Mouse (Mus musculus): Measurements from ENCODE around the gene Tex2. TPM values are rescaled to one million over a fixed set of nuclear protein-coding genes. Genes with fewer than 3 reads are reported as not detected.
"Not testable (repeated sequence)": the region's sequence is repeated elsewhere in the genome, so short reads cannot be mapped to it uniquely, and the experiment has no call there.

Tex2 gene
- polyA plus RNA-seq, 1 experiment from 2014 or later: 13.1 TPM

GRCm38 (mm10) chr11:106502631-106503424, 110.4 kb downstream of the Tex2 start:
- no peak for ATAC-seq (ENCODE audit: extremely low read depth, insufficient number of reproducible peaks, low FRiP score, low TSS enrichment)
- H3K9me3 ChIP-seq: no peaks in the 10 kb centered on the region
- H3K4me3 ChIP-seq: no peak overlapping the region
- H3K27ac ChIP-seq (replicated peaks): peak overlapping the region; percentile 56
- peaks cover 19% of the 10 kb centered on the region for H3K4me1 ChIP-seq
- no peaks in the 10 kb centered on the region for H3K27me3 ChIP-seq (replicated peaks)
- peaks cover 28% of the 10 kb centered on the region for H3K36me3 ChIP-seq
- WGBS: 64% methylated on average over 13 of the region's 13 CpGs
- H3K4me2 ChIP-seq: no peak overlapping the region
- no peak overlapping the region for H3K9ac ChIP-seq

GRCm38 (mm10) chr11:106502159-106502505, 111.1 kb downstream of the Tex2 start:
- no peaks in the 10 kb centered on the region for H3K27me3 ChIP-seq (replicated peaks)
- H3K27ac ChIP-seq (replicated peaks): peak overlapping the region; percentile 99
- peak overlapping the region; percentile 94; the same call in 1 of the 2 replicates for H3K4me3 ChIP-seq
- H3K36me3 ChIP-seq: peaks cover 21% of the 10 kb centered on the region
- ATAC-seq (ENCODE audit: extremely low read depth, insufficient number of reproducible peaks, low FRiP score, low TSS enrichment): no peak
- no peaks in the 10 kb centered on the region for H3K9me3 ChIP-seq
- H3K9ac ChIP-seq: peak overlapping the region; percentile 100
- H3K4me1 ChIP-seq: peaks cover 19% of the 10 kb centered on the region
- H3K4me2 ChIP-seq: peak overlapping the region; percentile 78

- WGBS: 4% methylated on average over 22 of the region's 22 CpGs
- Histone ChIP-seq H3K27ac (replicated peaks) (peak overlapping the region; percentile 99), H3K27me3 (replicated peaks) (no peaks in the 10 kb centered on the region), H3K9me3 (no peaks in the 10 kb centered on the region), H3K4me3 (peak overlapping the region; percentile 94), H3K9ac (peak overlapping the region; percentile 100), H3K36me3 (peaks cover 16% of the 10 kb centered on the region), H3K4me1 (peaks cover 19% of the 10 kb centered on the region), H3K4me2 (peak overlapping the region; percentile 78)
- ATAC-seq (ENCODE audit: extremely low read depth, insufficient number of reproducible peaks, low FRiP score, low TSS enrichment): peak; percentile 35; the same call in 1 of the 2 replicates
These were observed 111.7 kb downstream of the Tex2 start for GRCm38 (mm10) chr11:106501308-106502158.

GRCm38 (mm10) chr11:106500393-106501307, 112.6 kb downstream of the Tex2 start:
- Histone ChIP-seq H3K4me2 (peak overlapping the region; percentile 78), H3K27me3 (replicated peaks) (no peaks in the 10 kb centered on the region), H3K9me3 (no peaks in the 10 kb centered on the region), H3K4me1 (peaks cover 19% of the 10 kb centered on the region), H3K36me3 (peaks cover 8% of the 10 kb centered on the region; the same call in 1 of the 2 replicates), H3K4me3 (peak overlapping the region; percentile 94), H3K9ac (peak overlapping the region; percentile 100), H3K27ac (replicated peaks) (peak overlapping the region; percentile 99)
- peak; percentile 93 for ATAC-seq (ENCODE audit: extremely low read depth, insufficient number of reproducible peaks, low FRiP score, low TSS enrichment)
- under 1% methylated on average over 52 of the region's 55 CpGs for WGBS

- H3K4me3 ChIP-seq: no peak overlapping the region
- no peak for ATAC-seq (ENCODE audit: extremely low read depth, insufficient number of reproducible peaks, low FRiP score, low TSS enrichment)
- H3K27me3 ChIP-seq (replicated peaks): no peaks in the 10 kb centered on the region
- peaks cover 6% of the 10 kb centered on the region; the same call in 1 of the 2 replicates for H3K36me3 ChIP-seq
- WGBS: 25% methylated on average over 4 of the region's 4 CpGs
- H3K9me3 ChIP-seq: no peaks in the 10 kb centered on the region
- 0 out of 2 replicates have a peak overlapping the region, but pooled peaks have one; percentile 28 for H3K9ac ChIP-seq
- no peak overlapping the region for H3K27ac ChIP-seq (replicated peaks)
- no peak overlapping the region for H3K4me2 ChIP-seq
- peaks cover 19% of the 10 kb centered on the region for H3K4me1 ChIP-seq
These were observed 114.4 kb downstream of the Tex2 start for GRCm38 (mm10) chr11:106498739-106499379.

GRCm38 (mm10) chr11:106497926-106498325, 115.3 kb downstream of the Tex2 start:
- H3K4me3 ChIP-seq: no peak overlapping the region
- ATAC-seq (ENCODE audit: extremely low read depth, insufficient number of reproducible peaks, low FRiP score, low TSS enrichment): no peak
- H3K27me3 ChIP-seq (replicated peaks): no peaks in the 10 kb centered on the region
- no peaks in the 10 kb centered on the region for H3K9me3 ChIP-seq
- peaks cover 19% of the 10 kb centered on the region for H3K4me1 ChIP-seq
- no peak overlapping the region for H3K27ac ChIP-seq (replicated peaks)
- WGBS: 84% methylated on average over 2 of the region's 2 CpGs
- H3K4me2 ChIP-seq: no peak overlapping the region
- no peaks in the 10 kb centered on the region; the same call in 1 of the 2 replicates for H3K36me3 ChIP-seq
- H3K9ac ChIP-seq: no peak overlapping the region

DNA sequence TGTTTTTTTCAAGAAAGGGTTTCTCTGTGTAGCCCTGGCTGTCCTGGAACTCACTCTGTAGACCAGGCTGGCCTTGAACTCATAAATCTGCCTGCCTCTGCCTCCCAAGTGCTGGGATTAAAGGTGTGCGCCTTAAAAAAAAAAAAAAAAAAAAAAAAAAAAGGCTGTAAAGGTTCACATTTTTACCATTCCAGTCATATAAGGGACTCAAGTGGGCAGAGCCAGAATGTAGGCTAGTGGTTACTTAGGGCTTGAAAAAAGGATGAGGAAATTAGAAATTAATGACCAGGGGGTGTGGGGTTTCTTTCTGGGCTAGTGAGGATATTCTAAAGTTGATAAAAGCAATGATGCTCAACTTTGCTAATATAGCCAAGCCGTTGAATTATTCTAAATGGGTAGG, 116.2 kb downstream of the Tex2 start:
- WGBS: 96% methylated on average over 2 of the region's 2 CpGs
- not testable (repeated sequence) for H3K27ac ChIP-seq (replicated peaks); H3K4me3 ChIP-seq; H3K9ac ChIP-seq; H3K27me3 ChIP-seq (replicated peaks); H3K36me3 ChIP-seq; ATAC-seq (ENCODE audit: extremely low read depth, insufficient number of reproducible peaks, low FRiP score, low TSS enrichment); H3K9me3 ChIP-seq; H3K4me2 ChIP-seq
- H3K4me1 ChIP-seq: peaks cover 18% of the 10 kb centered on the region

DNA sequence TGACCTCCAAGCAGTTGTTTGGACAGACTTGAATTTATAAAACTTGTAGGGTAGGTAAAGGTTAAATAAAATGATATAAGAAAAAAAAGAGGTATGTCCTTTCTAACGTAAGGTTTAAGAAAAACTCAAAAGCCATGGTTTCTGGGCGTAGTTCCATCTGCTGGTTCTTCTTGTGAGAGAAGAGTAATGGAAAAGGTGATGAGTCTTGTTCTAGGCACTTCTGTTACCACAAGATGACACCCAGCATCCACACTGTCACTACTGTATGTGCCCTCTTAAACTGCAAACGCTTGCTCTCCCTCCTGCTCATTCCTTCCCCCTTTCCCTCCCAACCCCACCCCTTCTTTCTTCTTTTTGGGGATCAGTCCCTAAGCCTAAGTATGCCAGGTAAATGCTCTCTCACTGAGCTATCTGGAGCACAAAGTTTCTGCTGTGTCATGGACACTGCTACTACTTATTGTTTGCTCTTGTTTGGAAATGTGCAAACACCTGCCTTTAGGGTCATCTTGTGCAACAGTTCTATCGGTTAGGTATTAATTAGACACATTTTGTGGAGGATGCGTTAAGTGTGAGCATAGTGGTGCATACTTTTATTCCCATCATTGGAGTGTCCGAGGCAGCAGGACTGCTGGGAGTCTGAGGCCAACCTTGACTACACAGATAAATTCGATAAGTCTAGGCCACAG, 120.1 kb downstream of the Tex2 start:
- Histone ChIP-seq H3K4me2 (no peak overlapping the region), H3K36me3 (no peaks in the 10 kb centered on the region), H3K9me3 (no peaks in the 10 kb centered on the region), H3K4me1 (peaks cover 6% of the 10 kb centered on the region), H3K27me3 (replicated peaks) (no peaks in the 10 kb centered on the region), H3K27ac (replicated peaks) (no peak overlapping the region), H3K9ac (no peak overlapping the region; the same call in 1 of the 2 replicates), H3K4me3 (no peak overlapping the region)
- WGBS: 69% methylated on average over 7 of the region's 7 CpGs
- ATAC-seq (ENCODE audit: extremely low read depth, insufficient number of reproducible peaks, low FRiP score, low TSS enrichment): no peak

DNA sequence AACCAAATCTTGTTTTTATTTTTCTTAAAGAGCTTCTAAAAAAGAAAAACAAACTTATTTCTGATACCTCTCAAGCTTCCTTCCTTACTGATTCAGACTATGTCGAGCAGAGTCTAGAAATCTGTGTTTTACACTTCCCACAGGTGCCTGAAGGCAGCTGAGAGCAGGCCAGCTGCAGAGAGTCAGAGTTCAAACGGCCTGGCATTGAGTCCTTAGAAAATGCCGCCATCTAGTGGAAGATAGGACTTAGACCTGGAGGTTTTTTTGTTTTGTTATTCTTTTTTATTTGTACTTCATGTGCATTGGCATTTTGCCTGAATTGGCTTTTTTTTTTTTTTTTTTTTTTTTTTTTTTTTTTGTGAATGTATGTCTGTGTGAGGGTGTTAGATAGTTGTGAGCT, 121.8 kb downstream of the Tex2 start:
- no peaks in the 10 kb centered on the region for H3K9me3 ChIP-seq
- WGBS: 2% methylated on average over 3 of the region's 3 CpGs
- no peak overlapping the region for H3K4me3 ChIP-seq
- no peak overlapping the region for H3K4me2 ChIP-seq
- no peak for ATAC-seq (ENCODE audit: extremely low read depth, insufficient number of reproducible peaks, low FRiP score, low TSS enrichment)
- peaks cover 11% of the 10 kb centered on the region for H3K4me1 ChIP-seq
- H3K27ac ChIP-seq (replicated peaks): no peak overlapping the region
- no peaks in the 10 kb centered on the region for H3K36me3 ChIP-seq
- H3K9ac ChIP-seq: no peak overlapping the region
- H3K27me3 ChIP-seq (replicated peaks): no peaks in the 10 kb centered on the region

DNA sequence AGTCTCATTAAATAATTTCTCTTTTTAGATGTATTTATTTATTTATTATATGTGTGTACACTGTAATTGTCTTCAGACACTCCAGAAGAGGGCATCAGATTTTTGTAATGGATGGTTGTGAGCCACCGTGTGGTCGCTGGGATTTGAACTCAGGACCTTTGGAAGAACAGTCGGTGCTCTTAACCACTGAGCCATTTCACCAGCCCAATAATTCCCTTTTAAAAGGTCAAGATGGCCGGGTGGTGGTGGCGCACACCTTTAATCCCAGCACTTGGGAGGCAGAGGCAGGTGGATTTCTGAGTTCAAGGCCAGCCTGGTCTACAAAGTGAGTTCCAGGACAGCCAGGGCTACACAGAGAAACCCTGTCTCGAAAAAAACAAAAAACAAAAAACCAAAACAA, 122.6 kb downstream of the Tex2 start:
- H3K36me3 ChIP-seq; H3K9me3 ChIP-seq; ATAC-seq (ENCODE audit: extremely low read depth, insufficient number of reproducible peaks, low FRiP score, low TSS enrichment); H3K9ac ChIP-seq; H3K4me2 ChIP-seq; H3K27me3 ChIP-seq (replicated peaks); H3K27ac ChIP-seq (replicated peaks); H3K4me3 ChIP-seq: not testable (repeated sequence)
- 85% methylated on average over 6 of the region's 6 CpGs for WGBS
- peaks cover 18% of the 10 kb centered on the region for H3K4me1 ChIP-seq

All from heart, embryonic 13.5 days (tissue).